Mouse (Mus musculus) testis, adult 2 months (tissue): Measurements from ENCODE around the gene Ap3m1.

Experiments used
- CTCF ChIP-seq: fragments of 200-500 bp; IDR thresholded peaks from 2 replicates; pipeline ENCODE4 v1.5.1; 2012; ENCODE audit warnings: low read depth, mild to moderate bottlenecking, inconsistent platforms, low read length, moderate library complexity; ENCODE audit not compliant: control insufficient read depth, insufficient read depth, insufficient replicate concordance
- POLR2A ChIP-seq: fragments of 200-500 bp; IDR thresholded peaks from 2 replicates; pipeline ENCODE4 v1.6.1; 2012; ENCODE audit warnings: low read depth, mild to moderate bottlenecking, inconsistent platforms, low read length, moderate library complexity; ENCODE audit not compliant: control insufficient read depth

DNA sequence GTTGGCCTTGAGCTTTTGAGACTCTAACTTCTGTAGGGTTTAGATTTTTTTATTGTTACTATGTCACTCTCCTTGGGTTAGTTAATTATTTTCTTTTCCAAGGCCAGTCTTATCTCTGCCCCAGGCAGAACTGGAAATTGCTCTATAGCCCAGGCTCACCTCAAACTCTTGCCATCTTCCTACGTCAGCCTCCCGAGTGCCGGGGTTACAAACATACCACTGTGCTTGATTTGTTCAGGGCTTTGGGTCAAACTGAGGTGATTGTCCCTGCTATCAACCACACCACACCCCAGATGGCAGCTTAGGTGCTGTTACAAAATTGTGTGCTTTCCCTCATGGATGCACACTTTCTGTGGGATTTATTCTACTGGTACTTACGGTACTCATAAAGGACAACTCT is 44.4 kb upstream of the Ap3m1 start:
- TF ChIP-seq CTCF (no peak), POLR2A (no peak)
